Mouse (Mus musculus) liver, embryonic 13.5 days (tissue): Measurements from ENCODE around the gene Mbl2. TPM values are rescaled to one million over a fixed set of nuclear protein-coding genes. Genes with fewer than 3 reads are reported as not detected.
"Not testable (repeated sequence)": the region's sequence is repeated elsewhere in the genome, so short reads cannot be mapped to it uniquely, and the experiment has no call there.

Source experiments
- ATAC-seq: fragments of 200-750 bp; cut with Nextera tagmentation; 2 replicates; pipeline ENCODE4 v1.8.0; 2017; ENCODE audit warnings: low read depth, mild to moderate bottlenecking, moderate number of reproducible peaks, moderate library complexity
- DNase-seq: peaks from one replicate; pipeline ENCODE4 v3.0.0; 2022
- H3K27ac ChIP-seq: fragments of 300-500 bp; sonication (generic); 2 replicates; pipeline ENCODE4 v1.5.1; 2015; ENCODE audit warnings: moderate library complexity, mild to moderate bottlenecking, inconsistent platforms
- H3K27me3 ChIP-seq: fragments of 300-500 bp; sonication (generic); 2 replicates; pipeline ENCODE4 v1.6.1; 2015; ENCODE audit warnings: mild to moderate bottlenecking, inconsistent platforms
- H3K36me3 ChIP-seq: fragments of 300-500 bp; sonication (generic); 2 replicates; pipeline ENCODE4 v1.6.1; 2015; ENCODE audit warnings: mild to moderate bottlenecking, inconsistent platforms
- H3K4me1 ChIP-seq: fragments of 300-500 bp; sonication (generic); replicated peaks from 2 replicates; pipeline ENCODE4 v1.6.1; 2015; ENCODE audit warnings: inconsistent platforms
- H3K4me2 ChIP-seq: fragments of 300-500 bp; sonication (generic); 2 replicates; pipeline ENCODE4 v1.6.1; 2015; ENCODE audit warnings: inconsistent platforms, mild to moderate bottlenecking, moderate library complexity
- H3K4me3 ChIP-seq: fragments of 300-500 bp; sonication (generic); replicated peaks from 2 replicates; pipeline ENCODE4 v1.5.1; 2015; ENCODE audit warnings: mild to moderate bottlenecking, inconsistent platforms
- H3K9ac ChIP-seq: fragments of 300-500 bp; sonication (generic); 2 replicates; pipeline ENCODE4 v1.6.1; 2015; ENCODE audit warnings: mild to moderate bottlenecking, inconsistent platforms
- H3K9me3 ChIP-seq: fragments of 300-500 bp; sonication (generic); replicated peaks from 2 replicates; pipeline ENCODE4 v1.6.1; 2016; ENCODE audit warnings: inconsistent platforms
- WGBS: fragments of 180-500 bp; shearing (Covaris S2); methylation state at CpG from one replicate; pipeline ENCODE4 v1.1.7; 2015; ENCODE audit not compliant: insufficient replicate concordance; 5-methylcytosine and 5-hydroxymethylcytosine counted together
- polyA plus RNA-seq: library from polyadenylated mRNA; unstranded; fragments of >200 nt; fragmentation: Nextera tagmentation; extraction: Ambion mirVana; gene quantifications from 2 replicates; pipeline ENCODE4 v1.2.1, GENCODE M21; 2015

Gene Mbl2
- polyA plus RNA-seq, 1 experiment from 2014 or later = 0.71 TPM

GRCm38 (mm10) chr19:30217335-30217734 lies 15.4 kb upstream of the Mbl2 start:
- 16% methylated on average over 7 of the region's 7 CpGs for WGBS
- Histone ChIP-seq H3K36me3 (no peaks in the 10 kb centered on the region), H3K4me2 (no peak overlapping the region), H3K27me3 (no peaks in the 10 kb centered on the region), H3K9me3 (no peaks in the 10 kb centered on the region), H3K27ac (no peak overlapping the region), H3K4me3 (no peak overlapping the region), H3K9ac (no peak overlapping the region), H3K4me1 (no peaks in the 10 kb centered on the region)
- ATAC-seq = no peak
- DNase-seq = no peak

GRCm38 (mm10) chr19:30222593-30222992 lies 10.1 kb upstream of the Mbl2 start:
- ATAC-seq, H3K9ac ChIP-seq, H3K27ac ChIP-seq, H3K9me3 ChIP-seq, H3K4me1 ChIP-seq, H3K4me2 ChIP-seq, DNase-seq, H3K4me3 ChIP-seq, H3K27me3 ChIP-seq, H3K36me3 ChIP-seq: not testable (repeated sequence)
- WGBS = 65% methylated on average over 8 of the region's 8 CpGs

GRCm38 (mm10) chr19:30229477-30229876 lies 3.3 kb upstream of the Mbl2 start:
- 59% methylated on average over 3 of the region's 3 CpGs for WGBS
- Histone ChIP-seq H3K4me2 (no peak overlapping the region), H3K27ac (no peak overlapping the region), H3K4me1 (no peaks in the 10 kb centered on the region), H3K4me3 (no peak overlapping the region), H3K9me3 (no peaks in the 10 kb centered on the region), H3K27me3 (no peaks in the 10 kb centered on the region), H3K36me3 (no peaks in the 10 kb centered on the region), H3K9ac (no peak overlapping the region)
- DNase-seq (no peak), ATAC-seq (peak; percentile 18; the same call in 1 of the 2 replicates)

GRCm38 (mm10) chr19:30234416-30234815 lies 1.7 kb downstream of the Mbl2 start:
- no peak for DNase-seq
- Histone ChIP-seq H3K4me2 (no peak overlapping the region), H3K27me3 (no peaks in the 10 kb centered on the region), H3K9ac (no peak overlapping the region), H3K27ac (no peak overlapping the region), H3K9me3 (no peaks in the 10 kb centered on the region), H3K4me3 (no peak overlapping the region), H3K4me1 (no peaks in the 10 kb centered on the region), H3K36me3 (no peaks in the 10 kb centered on the region)
- no peak for ATAC-seq
- WGBS = 71% methylated on average over 8 of the region's 8 CpGs

- Histone ChIP-seq H3K4me3 (no peak overlapping the region), H3K9ac (no peak overlapping the region), H3K27me3 (no peaks in the 10 kb centered on the region), H3K9me3 (no peaks in the 10 kb centered on the region), H3K27ac (no peak overlapping the region), H3K4me1 (no peaks in the 10 kb centered on the region), H3K36me3 (no peaks in the 10 kb centered on the region), H3K4me2 (no peak overlapping the region)
- 18% methylated on average over 11 of the region's 11 CpGs for WGBS
- ATAC-seq = no peak
- DNase-seq = peak; percentile 14
Observed at GRCm38 (mm10) chr19:30247359-30247758, 14.6 kb downstream of the Mbl2 start.

- H3K4me1 ChIP-seq = no peaks in the 10 kb centered on the region
- WGBS = 5% methylated on average over 8 of the region's 8 CpGs
- no peaks in the 10 kb centered on the region for H3K27me3 ChIP-seq
- no peaks in the 10 kb centered on the region for H3K36me3 ChIP-seq
- no peak overlapping the region for H3K4me2 ChIP-seq
- no peak overlapping the region for H3K27ac ChIP-seq
- no peak overlapping the region for H3K9ac ChIP-seq
- no peak overlapping the region for H3K4me3 ChIP-seq
- ATAC-seq (no peak), DNase-seq (no peak)
- H3K9me3 ChIP-seq = no peaks in the 10 kb centered on the region
Observed at GRCm38 (mm10) chr19:30248822-30249221, 16.1 kb downstream of the Mbl2 start.

GRCm38 (mm10) chr19:30252253-30252652 lies 19.5 kb downstream of the Mbl2 start:
- 50% methylated on average over 2 of the region's 2 CpGs for WGBS
- Histone ChIP-seq H3K27ac (no peak overlapping the region), H3K9me3 (no peaks in the 10 kb centered on the region), H3K4me1 (no peaks in the 10 kb centered on the region), H3K4me2 (no peak overlapping the region), H3K36me3 (no peaks in the 10 kb centered on the region), H3K9ac (no peak overlapping the region), H3K4me3 (no peak overlapping the region), H3K27me3 (no peaks in the 10 kb centered on the region)
- DNase-seq (no peak), ATAC-seq (no peak)

GRCm38 (mm10) chr19:30256339-30256738 lies 23.6 kb downstream of the Mbl2 start:
- Histone ChIP-seq H3K27ac (no peak overlapping the region), H3K36me3 (no peaks in the 10 kb centered on the region), H3K9ac (no peak overlapping the region), H3K9me3 (no peaks in the 10 kb centered on the region), H3K4me3 (no peak overlapping the region), H3K27me3 (no peaks in the 10 kb centered on the region), H3K4me2 (no peak overlapping the region), H3K4me1 (no peaks in the 10 kb centered on the region)
- DNase-seq (no peak), ATAC-seq (no peak)
- 43% methylated on average over 6 of the region's 6 CpGs for WGBS

GRCm38 (mm10) chr19:30281125-30281524 lies 48.4 kb downstream of the Mbl2 start:
- WGBS = 38% methylated on average over 5 of the region's 5 CpGs
- Histone ChIP-seq H3K4me2 (no peak overlapping the region), H3K36me3 (no peaks in the 10 kb centered on the region), H3K9ac (no peak overlapping the region), H3K4me3 (no peak overlapping the region), H3K4me1 (no peaks in the 10 kb centered on the region), H3K27me3 (no peaks in the 10 kb centered on the region), H3K9me3 (no peaks in the 10 kb centered on the region), H3K27ac (no peak overlapping the region)
- no peak for ATAC-seq
- no peak for DNase-seq

- Histone ChIP-seq H3K9ac (no peak overlapping the region), H3K4me3 (no peak overlapping the region), H3K4me1 (no peaks in the 10 kb centered on the region), H3K4me2 (no peak overlapping the region), H3K9me3 (no peaks in the 10 kb centered on the region), H3K27ac (no peak overlapping the region), H3K27me3 (no peaks in the 10 kb centered on the region), H3K36me3 (no peaks in the 10 kb centered on the region)
- 69% methylated on average over 6 of the region's 6 CpGs for WGBS
- ATAC-seq (no peak), DNase-seq (no peak)
Observed at GRCm38 (mm10) chr19:30287899-30288490, 55.3 kb downstream of the Mbl2 start.
